Mouse (Mus musculus) naive thymus-derived CD4-positive, alpha-beta T cell, adult 2 months (primary cell): Measurements from ENCODE around the gene Col9a1.

Experiments used
- DNase-seq: peaks from one replicate; pipeline ENCODE4 v3.0.0-alpha.2; 2011; ENCODE audit warnings: low read depth

Gene Col9a1

DNA sequence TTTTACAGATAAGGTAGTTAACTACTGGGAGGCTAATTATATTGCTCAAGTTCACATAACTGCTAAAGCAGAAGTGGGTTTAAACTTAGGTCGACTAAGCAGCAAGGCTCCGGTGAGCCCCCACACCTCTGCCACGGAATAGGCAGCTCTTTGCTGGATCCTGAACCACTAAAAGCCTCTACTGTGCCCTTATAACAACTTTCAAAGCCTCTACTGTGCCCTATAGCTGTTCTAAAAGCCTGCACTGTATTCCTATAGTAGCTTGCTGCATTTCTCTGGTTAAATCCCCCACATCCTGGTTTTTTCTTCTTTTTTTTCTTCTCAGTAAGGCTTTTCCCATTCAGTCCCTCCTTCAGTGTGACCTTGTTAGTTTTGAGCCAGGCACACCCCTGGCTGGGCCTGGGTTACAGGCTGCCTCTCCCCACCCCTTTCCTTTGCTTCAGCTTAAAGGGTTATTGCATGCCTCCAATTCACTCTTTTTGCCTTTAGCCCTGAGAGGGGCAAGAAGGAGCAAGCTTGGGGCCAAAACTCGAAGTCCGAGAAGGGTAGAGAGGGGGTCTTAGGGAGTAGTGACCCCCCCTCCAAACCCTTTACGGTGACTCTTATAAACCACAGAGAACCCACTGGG is at the start of gene Col9a1:
Gene Col9a1 (plus strand): TSS at position 387 of the 628 bp plus-strand sequence.
- no peak for DNase-seq

DNA sequence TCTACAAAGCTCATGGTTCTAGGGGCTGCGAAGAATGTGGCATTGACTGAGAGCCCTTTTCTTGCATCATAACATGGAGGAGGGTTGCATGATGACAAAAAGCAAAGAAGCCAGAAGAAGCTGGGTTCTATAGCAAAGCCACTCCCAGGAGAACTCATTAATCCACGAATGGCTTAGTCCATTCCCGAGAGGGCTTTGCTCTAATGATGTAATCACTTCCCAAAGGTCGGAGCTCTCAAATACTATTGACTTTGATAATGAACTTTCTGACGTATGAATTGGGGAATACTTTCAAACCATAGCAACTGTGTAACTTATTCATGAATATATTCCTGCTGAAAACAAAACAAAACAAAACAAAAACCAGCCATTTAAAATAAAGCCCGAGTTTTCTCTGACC is 49.5 kb upstream of the Col9a1 start:
- DNase-seq, result no peak

DNA sequence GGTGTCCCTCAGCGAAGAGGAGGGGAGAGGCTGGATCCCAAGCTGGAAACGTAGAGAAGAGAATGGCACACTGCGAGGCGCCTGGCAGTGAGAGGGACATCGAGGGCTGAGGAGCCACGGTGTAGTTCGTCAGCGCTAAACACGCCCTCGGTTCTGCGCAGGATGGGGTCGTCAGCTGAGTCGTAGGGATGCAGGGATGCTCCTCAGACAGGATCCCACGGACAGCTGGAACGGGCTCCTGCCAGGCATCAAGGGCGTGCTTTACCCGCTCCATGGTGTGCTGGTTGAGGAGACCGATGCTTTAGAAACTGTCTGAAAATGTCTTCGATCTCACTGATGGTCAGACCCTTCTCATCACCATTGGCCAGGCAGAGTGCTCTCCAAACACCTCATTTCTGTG is 43.6 kb upstream of the Col9a1 start:
- DNase-seq, result no peak

- peak; percentile 3 for DNase-seq
Measured at GRCm38 (mm10) chr1:24134792-24135191, 42.6 kb upstream of the Col9a1 start.

DNA sequence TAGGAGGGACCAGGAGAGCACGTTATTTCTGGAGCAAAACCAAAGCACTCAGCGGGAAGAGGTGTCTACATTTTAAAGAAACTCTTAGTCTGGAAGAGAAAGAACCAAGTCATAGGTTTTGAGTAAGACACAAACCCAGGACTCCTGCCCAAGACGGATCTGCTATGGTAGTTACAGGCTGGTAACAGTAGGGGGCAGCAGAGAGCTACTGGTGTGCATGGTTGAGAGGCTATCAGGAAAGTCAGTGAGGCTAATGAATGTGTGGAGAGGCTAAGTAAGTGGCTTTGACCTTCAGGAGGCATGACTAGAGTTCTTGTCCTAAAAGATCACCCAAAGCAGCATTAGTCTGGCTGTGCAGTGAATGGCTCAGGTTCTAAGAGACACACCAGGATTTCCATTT is 40.3 kb upstream of the Col9a1 start:
- DNase-seq, result peak; percentile 15

- DNase-seq, result no peak
Measured at GRCm38 (mm10) chr1:24140555-24140954, 36.9 kb upstream of the Col9a1 start.

DNA sequence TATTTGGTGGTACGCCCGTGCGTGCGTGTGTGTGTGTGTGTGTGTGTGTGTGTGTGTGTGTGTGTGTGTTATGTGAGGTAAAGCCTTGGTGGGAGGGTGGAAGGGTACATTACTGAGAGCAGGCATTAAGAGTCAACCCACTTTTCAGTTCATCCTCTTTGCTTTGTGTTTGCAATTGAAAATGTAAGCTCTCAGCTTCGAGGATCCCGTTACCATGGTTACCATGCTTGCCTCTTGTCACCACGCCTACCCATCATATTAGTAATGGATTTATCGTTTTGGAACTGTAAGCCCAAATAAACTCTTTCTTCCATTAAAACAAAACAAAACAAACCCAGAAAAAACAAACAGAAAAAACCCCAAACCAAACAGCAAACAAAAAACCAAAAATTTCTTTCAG is 33.9 kb upstream of the Col9a1 start:
- no peak for DNase-seq

GRCm38 (mm10) chr1:24157751-24158150 is 19.7 kb upstream of the Col9a1 start:
- DNase-seq, result no peak

GRCm38 (mm10) chr1:24169410-24169809 is 8.0 kb upstream of the Col9a1 start:
- no peak for DNase-seq

DNA sequence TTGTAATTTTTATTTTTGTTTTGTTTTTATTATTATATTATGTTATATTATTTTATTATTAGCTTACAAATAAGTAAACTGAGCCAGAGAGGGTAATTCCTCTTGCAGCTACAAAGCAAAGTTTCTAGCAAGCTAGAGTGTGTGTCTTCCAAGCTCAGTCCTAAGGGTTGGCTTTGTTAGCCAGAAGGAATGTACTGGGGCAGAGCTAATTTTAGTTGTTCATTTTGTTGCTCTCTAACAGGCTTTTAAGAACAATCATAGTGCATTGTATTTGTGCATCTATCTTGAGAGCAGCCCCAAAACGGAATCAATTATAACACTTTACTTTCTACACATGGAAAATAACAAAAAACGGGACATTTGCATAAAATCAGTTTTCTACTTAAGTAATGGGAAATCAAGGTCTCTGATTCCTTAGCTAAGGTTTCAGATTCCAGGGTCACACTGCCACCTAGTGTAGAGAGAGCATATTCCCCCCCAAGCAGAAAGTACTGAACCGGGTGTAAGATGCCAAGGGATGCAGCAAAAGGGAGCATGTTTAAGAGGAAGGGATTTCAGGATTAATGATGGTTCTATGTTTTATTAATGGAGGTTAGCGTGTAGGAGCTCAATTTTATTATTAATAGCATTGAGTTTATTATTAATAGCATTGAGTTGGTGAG is 6.1 kb upstream of the Col9a1 start:
- DNase-seq, result peak; percentile 26

- DNase-seq, result no peak
Measured at GRCm38 (mm10) chr1:24171898-24172297, 5.5 kb upstream of the Col9a1 start.

DNA sequence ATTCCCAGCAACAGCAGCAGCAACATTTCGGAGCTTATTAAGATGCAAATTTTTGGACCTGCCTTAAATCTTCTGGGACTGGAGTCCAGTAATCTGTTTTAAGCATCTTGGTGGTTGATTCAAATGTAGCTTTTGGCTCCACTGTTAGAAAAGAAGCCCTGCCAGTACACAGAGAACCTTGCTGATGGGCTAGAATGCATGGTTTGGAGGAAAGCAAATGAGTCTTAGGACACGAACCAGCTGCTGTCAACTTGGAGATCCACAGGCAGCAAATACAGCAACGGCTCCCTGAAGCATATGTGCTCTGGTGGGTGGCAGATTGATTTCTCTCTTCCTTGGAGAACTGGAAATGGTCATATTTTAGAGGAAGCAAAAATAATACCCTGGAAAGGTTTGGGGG is 4.8 kb upstream of the Col9a1 start:
- no peak for DNase-seq

DNA sequence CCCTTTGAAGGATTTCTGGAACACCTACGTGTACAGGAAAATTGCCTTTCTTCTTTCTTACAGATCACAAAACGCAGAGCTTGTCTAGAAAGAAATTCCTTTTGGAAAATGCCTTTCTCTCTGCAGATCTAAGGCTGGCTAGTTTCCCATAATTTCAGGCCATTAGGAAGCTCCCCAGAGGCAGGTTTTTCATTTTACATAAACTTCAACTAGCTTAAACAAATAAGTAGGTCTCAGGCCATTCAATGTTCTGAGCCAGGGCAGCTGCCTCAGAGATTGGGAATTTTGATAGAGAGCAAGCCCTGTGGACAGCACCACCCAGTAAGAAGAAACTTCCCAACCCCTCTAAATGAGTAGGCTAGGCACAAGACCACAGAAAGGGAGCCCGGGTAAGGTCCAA is 1.6 kb upstream of the Col9a1 start:
- DNase-seq, result no peak

GRCm38 (mm10) chr1:24179856-24180255 is 2.4 kb downstream of the Col9a1 start:
- no peak for DNase-seq

- no peak for DNase-seq
Measured at GRCm38 (mm10) chr1:24184981-24185380, 7.6 kb downstream of the Col9a1 start.

GRCm38 (mm10) chr1:24186964-24187363 is 9.6 kb downstream of the Col9a1 start:
- DNase-seq, result no peak

GRCm38 (mm10) chr1:24191668-24192067 is 14.3 kb downstream of the Col9a1 start:
- no peak for DNase-seq

DNA sequence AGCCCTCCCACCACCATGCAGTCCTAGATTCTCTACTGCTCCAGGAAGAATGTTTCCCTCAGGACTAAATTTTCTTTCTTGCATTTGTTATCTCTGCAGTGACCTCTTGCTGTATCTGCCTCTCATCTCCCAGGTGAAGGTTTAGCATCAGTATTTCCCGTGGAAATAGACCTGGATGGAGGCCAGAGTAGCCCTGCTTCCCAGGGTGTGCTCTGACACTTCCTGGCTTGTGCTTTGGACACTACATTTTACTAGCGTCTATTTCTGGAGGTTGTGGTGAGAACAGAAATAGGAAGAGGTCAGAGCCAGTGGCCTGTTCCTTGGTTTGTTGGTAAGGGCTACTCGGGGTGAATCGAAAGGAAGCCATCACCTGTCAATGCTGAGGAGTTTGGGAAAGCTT is 16.7 kb downstream of the Col9a1 start:
- DNase-seq, result no peak

GRCm38 (mm10) chr1:24195070-24195840 is 17.8 kb downstream of the Col9a1 start:
- DNase-seq, result no peak

GRCm38 (mm10) chr1:24195951-24196517 is 18.6 kb downstream of the Col9a1 start:
- no peak for DNase-seq

DNA sequence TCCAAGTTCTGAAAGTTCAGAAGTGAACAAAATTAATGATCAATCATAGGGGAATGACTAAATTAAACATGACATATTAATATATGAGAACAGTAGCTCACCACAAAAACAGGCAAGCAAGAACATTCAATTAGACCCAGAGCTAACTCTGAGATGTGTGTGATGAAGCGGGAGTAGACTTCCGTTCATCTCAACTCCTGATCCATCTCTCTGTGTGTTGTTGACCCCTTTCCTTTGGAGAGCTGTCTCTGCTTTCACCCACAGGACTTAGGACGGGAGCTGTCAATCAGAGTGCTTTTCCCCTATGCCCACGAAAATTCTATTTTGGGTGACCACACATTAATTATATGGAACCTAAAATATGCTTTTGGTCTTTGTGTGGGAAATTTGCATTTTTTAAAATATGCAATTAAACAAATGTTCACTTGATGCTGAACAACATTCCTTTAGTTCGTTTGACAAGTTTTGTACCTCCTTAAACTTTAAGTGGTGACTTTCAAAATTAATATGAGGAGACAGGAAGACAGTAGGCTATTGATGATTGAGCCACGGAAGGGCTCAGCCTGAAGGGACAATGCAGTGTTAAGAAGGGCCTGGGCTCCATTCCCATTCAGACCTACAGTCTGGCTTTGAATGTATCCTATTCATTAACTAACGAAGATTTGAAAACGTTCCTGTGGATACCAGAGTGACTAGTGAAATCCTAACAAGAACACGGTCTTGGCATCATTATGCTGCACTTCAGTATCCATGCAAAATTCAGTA is 34.4 kb downstream of the Col9a1 start:
- no peak for DNase-seq

DNA sequence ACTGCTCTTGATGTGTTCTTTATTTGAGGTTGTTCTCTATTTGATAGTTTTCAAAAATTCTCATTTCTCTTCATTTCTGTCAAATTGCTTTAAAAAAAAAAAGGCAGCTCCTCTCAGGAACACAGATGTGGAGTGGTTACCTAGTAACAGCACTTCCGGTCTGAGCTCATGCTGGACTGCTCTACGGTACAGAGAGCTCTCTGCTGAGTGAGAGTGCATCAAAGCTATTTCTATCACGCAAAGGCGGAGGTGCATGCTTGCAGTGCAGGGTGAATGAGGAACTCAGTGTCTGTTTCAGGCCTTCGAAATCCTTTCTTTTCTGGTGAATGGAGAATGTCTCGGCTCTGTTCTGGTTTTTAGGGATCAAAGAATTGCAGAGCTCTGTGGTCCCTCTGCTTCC is 41.6 kb downstream of the Col9a1 start:
- DNase-seq, result no peak
